Mouse (Mus musculus): Measurements from ENCODE around the gene Cct4.

DNA sequence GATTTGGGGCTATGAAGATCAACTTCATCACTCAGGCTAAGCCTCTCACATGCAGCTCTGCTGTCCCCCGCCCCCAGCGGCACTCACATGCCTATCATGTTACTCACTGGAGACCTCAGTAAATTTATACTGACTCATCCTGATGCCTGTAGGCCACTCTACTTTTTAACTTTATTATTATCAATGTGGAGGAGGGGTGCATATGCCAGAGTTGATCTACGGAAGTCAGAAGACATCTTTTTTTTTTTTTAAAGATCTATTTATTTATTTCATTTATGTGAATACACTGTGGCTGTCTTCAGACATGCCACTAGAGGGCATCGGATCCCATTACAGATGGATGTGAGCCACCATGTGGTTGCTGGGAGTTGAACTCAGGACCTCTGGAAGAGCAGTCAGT lies 24.8 kb upstream of the Cct4 start:
- TF ChIP-seq CTCF (IDR thresholded peaks at IDR 0.05; ENCODE audit: borderline replicate concordance, extremely low read depth, insufficient read depth, insufficient read length) (no peak), POLR2A (IDR thresholded peaks at IDR 0.05; ENCODE audit: borderline replicate concordance, extremely low read depth, insufficient read depth, insufficient read length, poor library complexity, severe bottlenecking) (no peak)

All from brain, embryonic 14.5 days (tissue).